Mouse (Mus musculus): ENCODE data around the gene Cd200. TPM values are rescaled to one million over a fixed set of nuclear protein-coding genes. Genes with fewer than 3 reads are reported as not detected.
A peak's percentile ranks its signal among the peaks of the same experiment; 100 is the strongest.

Gene Cd200
- total RNA-seq, 2 experiments from 2014 or later, result 1.3 TPM; not detected in 1

- ATAC-seq (replicated peaks; ENCODE audit: poor library complexity), result no peak
These were observed 62.5 kb downstream of the Cd200 start for GRCm38 (mm10) chr16:45346367-45346766.

- 0 out of 2 replicates have a peak, but pooled peaks have one; percentile 26 for ATAC-seq (replicated peaks; ENCODE audit: poor library complexity)
These were observed 64.0 kb downstream of the Cd200 start for GRCm38 (mm10) chr16:45344879-45345278.

- no peak for ATAC-seq (replicated peaks; ENCODE audit: poor library complexity)
These were observed 72.4 kb downstream of the Cd200 start for GRCm38 (mm10) chr16:45336478-45336877.

GRCm38 (mm10) chr16:45334891-45335290, 74.0 kb downstream of the Cd200 start:
- ATAC-seq (replicated peaks; ENCODE audit: poor library complexity), result no peak

- ATAC-seq (replicated peaks; ENCODE audit: poor library complexity), result no peak
These were observed 74.5 kb downstream of the Cd200 start for GRCm38 (mm10) chr16:45334376-45334765.

DNA sequence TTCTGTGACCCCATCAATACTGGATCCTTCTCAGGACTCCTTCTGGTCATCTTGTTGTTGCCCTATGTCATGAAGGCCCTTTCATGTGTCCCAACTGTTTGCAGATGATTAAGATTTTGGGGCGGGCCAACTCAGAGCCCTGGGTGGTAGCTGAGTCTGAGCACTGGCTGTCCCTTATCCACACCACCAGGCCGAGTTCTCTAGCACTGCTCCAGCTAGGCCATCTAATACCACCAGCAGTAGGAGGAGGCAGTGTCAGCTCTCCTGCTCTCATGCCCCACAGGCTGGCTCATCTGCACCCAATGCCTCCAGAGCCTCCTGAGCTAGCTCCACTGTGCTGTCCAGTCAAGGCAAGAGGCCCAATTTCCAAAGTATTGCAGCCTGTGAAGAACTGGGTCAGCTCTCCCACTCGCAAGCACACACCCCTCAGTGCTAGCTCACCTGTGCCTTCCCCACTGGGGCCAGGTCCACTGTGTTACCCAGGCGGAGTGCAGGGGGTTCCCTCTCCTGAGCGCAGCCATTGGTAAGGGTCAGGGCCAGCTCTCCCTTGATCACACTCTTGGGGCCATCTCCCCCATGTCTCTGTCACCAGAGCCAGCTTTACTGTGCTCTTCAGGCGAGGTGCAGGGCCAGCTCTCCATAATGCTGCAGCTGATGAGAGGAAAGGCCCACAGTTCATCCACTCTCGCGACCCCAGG, 75.0 kb downstream of the Cd200 start:
- ATAC-seq (replicated peaks; ENCODE audit: poor library complexity), result no peak

DNA sequence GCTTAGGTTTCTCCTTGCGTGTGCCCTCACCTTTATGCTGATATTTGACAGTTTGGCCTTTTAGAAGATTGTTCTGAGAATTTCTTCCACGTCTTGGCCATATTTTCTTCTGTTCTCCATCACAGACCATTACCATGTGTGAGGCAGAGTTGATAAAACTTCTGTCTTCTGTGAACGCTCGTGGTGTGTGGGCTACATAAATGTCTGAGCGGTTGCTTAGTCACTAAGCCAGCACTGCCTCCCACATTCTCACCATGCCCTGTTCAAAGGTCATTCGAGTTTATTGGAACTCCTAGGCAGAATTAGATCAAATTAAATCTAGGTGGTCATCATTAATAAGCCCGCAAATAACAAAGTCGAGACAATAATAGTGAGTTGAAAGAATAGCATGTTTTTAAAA, 76.3 kb downstream of the Cd200 start:
- no peak for ATAC-seq (replicated peaks; ENCODE audit: poor library complexity)

Other genes with a start within 250 kb of the Cd200 start
- 6.1 and 7.0 TPM in 2 replicates for gene Btla, start 184.7 kb downstream of the Cd200 start, total RNA-seq (2015)
- 6.6 and 7.6 TPM in 2 replicates for gene Btla, start 184.7 kb downstream of the Cd200 start, total RNA-seq (2017)
- not detected in 2 replicates for gene Gm609, start 83.9 kb upstream of the Cd200 start, total RNA-seq (2015)
- not detected in 2 replicates for gene Gm609, start 83.9 kb upstream of the Cd200 start, total RNA-seq (2017)
- not detected in 2 replicates for gene Gm17783, start 123.0 kb upstream of the Cd200 start, total RNA-seq (2015)
- not detected in 2 replicates for gene Gm17783, start 123.0 kb upstream of the Cd200 start, total RNA-seq (2017)
- not detected in 2 replicates for gene Slc9c1, start 126.3 kb upstream of the Cd200 start, total RNA-seq (2015)
- not detected in 2 replicates for gene Slc9c1, start 126.3 kb upstream of the Cd200 start, total RNA-seq (2017)
- gene Gcsam, start 201.3 kb upstream of the Cd200 start, total RNA-seq (2015), result 0.35 and 0.46 TPM in 2 replicates
- gene Gcsam, start 201.3 kb upstream of the Cd200 start, total RNA-seq (2017), result 0.30 TPM in 1 of 2 replicates, not detected in the other
- 1.0 and 2.2 TPM in 2 replicates for gene BC016579, start 245.0 kb upstream of the Cd200 start, total RNA-seq (2015)
- 0.17 and 0.61 TPM in 2 replicates for gene BC016579, start 245.0 kb upstream of the Cd200 start, total RNA-seq (2017)